Mouse (Mus musculus): Measurements from ENCODE around the gene Cit.

Cit gene

GRCm38 (mm10) chr5:116036465-116036864 is 191.4 kb downstream of the Cit start:
- DNase-seq (ENCODE audit: low read depth, low spot score) = no peak

GRCm38 (mm10) chr5:116037731-116038130 is 192.7 kb downstream of the Cit start:
- DNase-seq (ENCODE audit: low read depth, low spot score) = no peak

- DNase-seq (ENCODE audit: low read depth, low spot score) = no peak
Measured at GRCm38 (mm10) chr5:116039706-116040105, 194.6 kb downstream of the Cit start.

GRCm38 (mm10) chr5:116042241-116042640 is 197.2 kb downstream of the Cit start:
- no peak for DNase-seq (ENCODE audit: low read depth, low spot score)

- no peak for DNase-seq (ENCODE audit: low read depth, low spot score)
Measured at GRCm38 (mm10) chr5:116045581-116045980, 200.5 kb downstream of the Cit start.

GRCm38 (mm10) chr5:116046246-116046645 is 201.2 kb downstream of the Cit start:
- DNase-seq (ENCODE audit: low read depth, low spot score) = no peak

- no peak for DNase-seq (ENCODE audit: low read depth, low spot score)
Measured at GRCm38 (mm10) chr5:116048321-116048720, 203.2 kb downstream of the Cit start.

- DNase-seq (ENCODE audit: low read depth, low spot score) = no peak
Measured at GRCm38 (mm10) chr5:116049821-116050220, 204.7 kb downstream of the Cit start.

- DNase-seq (ENCODE audit: low read depth, low spot score) = no peak
Measured at GRCm38 (mm10) chr5:116052171-116052570, 207.1 kb downstream of the Cit start.

- DNase-seq (ENCODE audit: low read depth, low spot score) = no peak
Measured at GRCm38 (mm10) chr5:116052826-116053225, 207.7 kb downstream of the Cit start.
